Mouse (Mus musculus) B cell, adult 2 months (primary cell): ENCODE data around the gene Gm44805.
A peak's percentile ranks its signal among the peaks of the same experiment; 100 is the strongest.

ENCODE experiments used
- DNase-seq, 2 experiments: peaks; one replicate each; pipeline ENCODE4 v3.0.0; 2022

Gm44805 gene

DNA sequence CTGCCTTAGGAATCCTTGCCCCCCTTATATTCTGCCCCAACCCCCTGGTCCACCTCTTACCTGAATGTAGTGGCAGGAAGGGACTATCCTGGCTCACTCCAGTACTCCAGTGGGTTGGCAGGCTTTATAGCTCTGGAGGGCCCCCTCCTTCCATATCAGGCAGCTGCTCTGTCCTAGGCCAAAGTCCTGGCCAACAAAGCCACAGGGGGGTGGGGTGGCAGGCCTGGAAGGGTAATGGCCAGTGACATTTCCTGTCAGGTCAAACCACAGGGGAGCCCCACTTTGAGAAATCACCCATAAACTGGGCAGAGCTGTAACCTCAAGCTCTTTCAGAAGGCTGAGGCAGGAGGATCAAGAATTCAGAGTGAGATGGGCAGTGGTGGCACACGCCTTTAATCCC lies 4.6 kb downstream of the Gm44805 start:
- no peak for DNase-seq

DNA sequence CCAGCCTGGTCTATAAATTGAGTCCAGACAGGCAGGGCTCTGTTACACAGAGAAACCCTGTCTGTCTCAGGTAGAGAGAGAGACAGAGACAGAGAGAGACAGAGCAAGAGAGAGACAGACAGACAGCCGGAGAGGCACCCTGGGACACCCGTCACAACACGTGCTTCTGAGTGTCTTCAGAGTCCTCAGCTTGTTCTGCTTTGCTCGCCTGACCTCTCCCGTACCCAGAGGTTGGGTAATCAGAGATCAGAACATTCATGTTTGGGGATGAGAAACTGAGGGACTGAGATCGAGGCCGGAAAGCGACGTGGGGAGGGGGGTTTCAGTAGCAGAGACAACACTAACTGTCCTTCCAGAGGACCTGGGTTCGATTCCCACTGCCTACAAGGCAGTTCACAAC lies 5.4 kb downstream of the Gm44805 start:
- no peak for DNase-seq

DNA sequence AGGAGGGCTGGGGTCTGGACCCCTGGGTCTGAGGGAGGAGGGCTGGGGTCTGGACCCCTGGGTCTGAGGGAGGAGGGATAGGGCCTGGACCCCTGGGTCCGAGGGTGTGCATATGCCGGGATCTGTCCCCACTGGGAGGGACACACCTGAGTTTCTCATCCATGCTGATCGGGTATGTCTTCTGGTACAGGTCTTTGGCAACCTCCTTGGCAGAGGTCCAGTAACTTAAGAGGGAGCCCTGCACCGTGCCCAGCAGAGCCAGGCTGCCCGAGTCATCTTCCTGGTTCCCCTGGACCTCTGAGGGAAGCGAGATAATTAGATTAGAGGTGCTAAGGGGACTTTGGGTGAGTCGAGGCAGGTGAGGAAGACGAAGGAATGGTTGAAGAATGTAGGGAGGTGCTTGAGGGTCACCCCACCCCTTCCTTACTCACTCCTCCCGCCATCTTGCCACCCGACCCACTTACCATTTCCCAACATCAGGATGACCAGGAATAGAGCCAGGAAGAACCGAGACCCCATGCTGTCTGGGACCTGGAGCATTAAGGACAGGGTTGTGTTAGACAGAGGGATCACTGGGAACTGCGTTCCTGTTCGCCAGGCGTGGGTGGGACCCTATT lies 8.0 kb downstream of the Gm44805 start:
- no peak for DNase-seq

DNA sequence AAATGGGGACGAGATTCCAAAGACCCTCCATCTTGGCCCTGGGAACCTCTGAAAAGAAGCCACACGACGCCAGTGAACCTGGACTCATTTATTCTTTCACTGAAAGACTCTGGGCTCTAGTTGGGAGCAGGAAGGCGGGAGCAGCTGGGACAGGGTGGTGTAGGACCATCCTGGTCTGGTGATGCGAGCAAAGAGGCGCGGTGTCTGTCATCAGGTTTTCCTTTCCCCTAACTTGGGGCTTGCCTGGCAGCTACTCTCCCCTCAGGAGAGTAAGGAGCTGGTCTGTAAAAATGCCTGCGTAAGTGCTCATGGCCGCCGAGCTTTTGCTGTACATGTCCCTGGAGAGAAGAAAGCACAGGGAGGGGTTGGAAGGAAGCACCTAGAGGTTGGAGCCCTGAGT lies 9.7 kb downstream of the Gm44805 start:
- DNase-seq = no peak

DNA sequence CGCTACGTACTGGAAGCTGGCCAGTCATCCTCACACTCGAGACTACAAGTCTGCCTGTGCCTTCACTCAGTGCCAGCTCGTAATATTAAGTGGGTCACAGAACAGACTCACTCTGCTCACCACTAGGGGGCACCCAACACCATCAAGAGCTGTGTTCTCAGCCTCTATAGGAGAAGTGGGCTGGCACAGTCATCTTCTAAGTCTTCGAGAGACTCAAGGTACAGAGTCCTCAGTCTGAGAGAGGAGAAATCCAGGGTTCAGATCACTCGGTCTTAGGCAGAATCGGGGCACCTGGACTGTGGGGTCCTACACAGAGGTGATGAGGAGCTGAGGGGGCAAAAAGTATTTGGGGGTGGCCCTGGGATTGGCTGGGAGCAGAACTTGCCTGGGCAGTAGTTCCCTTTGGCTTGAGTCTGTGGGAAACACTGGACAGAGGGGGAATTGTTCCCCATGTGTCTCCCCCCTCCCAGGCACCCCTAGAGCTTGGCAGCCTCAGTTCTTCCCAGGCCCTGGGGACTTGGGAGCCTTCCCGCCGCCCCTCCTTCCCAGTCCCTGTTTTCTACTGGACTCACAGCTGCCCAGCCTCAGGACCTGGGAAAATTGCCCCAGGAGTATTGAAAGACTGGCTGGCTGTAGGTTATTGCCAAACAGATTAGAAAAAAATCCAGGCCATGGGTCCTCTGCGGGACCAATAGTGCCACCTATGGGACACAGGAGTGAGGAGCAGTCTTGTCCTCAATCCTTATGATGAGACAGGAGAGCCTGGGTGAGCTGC lies 12.1 kb downstream of the Gm44805 start:
- DNase-seq = peak; percentile 94 to 95

DNA sequence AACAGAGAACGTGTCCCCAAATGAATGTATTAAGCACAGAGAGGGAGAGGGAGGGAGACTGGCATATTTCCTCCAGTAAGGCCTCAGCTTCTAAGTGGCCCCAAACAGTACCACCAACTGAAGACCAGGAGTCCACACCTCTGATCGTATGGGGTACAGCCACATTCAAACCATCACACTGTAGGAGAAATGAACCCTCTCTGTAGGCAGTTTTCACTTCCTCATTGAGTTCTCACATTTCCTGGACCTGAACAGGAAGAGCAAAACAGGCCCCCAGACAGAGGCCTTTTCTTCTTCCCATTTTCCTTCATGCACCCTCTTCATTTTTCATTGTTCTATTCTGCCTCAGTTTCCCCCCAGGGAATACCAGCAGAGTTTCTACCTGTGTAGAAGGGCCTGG lies 13.8 kb downstream of the Gm44805 start:
- DNase-seq = peak; percentile 43 to 45

DNA sequence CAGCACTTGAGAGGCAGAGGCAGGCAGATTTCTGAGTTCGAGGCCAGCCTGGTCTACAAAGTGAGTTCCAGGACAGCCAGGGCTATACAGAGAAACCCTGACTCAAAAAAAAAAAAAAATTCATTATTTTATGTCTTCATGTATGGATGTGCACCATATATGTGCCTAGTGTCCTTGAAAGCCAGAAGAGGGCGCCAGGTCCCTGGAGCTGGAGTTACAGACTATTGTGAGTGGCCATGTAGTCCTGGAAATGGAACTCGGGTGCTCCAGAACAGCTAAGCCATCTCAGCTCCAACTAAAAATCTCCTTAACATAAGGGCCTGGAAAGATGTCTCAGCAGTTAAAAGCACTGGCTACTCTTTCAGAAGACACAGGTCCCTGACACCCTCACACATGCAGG lies 14.5 kb downstream of the Gm44805 start:
- peak; percentile 13 to 24 for DNase-seq

DNA sequence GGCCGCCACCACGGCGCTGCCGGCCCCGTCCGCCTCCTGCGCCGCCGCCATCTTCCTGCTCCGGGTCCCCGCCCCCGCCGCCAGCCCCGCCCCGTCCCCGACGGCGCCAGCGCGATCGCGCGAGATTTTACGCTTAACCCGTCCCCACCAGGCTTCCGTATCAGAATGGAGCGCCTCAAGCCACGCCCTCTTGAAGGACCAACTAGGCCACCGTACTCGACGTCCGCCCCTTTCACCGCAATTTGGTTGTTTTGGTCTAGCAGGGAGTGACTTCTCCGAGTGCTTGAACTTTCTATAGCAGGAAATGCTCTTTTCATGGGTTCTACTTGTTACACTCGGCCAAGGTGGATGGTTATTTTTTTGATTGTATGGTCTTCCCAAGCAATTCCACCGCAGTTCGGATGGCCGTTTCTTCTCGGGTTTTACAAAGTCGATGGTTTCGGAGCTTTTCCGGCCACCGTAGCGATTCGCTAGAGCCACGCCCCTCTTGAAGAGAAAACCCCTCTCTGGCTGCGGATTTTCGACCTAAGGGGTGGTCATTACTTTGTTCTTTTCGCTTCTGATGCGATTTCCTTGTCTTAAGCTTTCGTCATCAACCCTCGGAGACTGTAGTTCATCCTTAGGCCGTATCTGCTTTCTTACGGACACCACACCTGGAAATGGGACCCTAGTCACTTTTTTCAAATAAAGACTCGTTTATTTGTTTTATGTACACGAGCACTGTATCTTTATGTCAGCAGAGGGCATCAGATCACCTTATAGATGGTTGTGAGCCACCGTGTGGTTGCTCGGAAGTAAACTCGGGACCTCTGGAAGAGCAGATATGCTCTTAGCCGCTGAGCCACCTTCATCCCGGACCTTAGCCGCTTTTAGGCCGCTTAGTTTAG lies 16.0 kb downstream of the Gm44805 start, which contains the start of gene Clptm1:
Gene Clptm1, minus strand, starts transcription at position 79 of the 887 bp plus-strand sequence.
- peak; percentile 97 for DNase-seq

DNA sequence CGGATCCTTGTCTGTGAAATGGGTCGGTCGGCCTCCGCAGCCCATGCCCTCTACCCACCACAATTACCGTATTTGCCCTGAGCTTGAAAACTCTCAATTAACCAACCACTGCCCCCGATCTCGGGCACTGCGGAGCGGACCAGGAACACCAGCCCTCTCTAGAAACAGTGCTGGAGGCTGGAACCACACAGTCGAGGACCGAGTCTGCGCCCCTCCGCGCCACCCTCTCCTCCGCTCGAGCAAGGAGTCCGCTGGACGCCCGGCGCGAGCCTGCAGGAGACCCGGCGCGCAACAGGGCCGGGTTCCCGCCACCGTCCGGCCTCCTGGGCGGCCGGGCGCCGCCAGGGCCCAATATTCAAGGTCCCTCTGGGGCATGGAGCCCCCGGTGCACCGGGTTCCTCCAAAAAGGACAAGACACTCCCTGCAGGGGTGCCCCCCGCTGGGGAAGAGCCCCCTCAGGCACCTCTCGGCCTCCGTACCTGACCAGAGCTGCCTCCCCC lies 16.7 kb downstream of the Gm44805 start:
- no peak for DNase-seq

DNA sequence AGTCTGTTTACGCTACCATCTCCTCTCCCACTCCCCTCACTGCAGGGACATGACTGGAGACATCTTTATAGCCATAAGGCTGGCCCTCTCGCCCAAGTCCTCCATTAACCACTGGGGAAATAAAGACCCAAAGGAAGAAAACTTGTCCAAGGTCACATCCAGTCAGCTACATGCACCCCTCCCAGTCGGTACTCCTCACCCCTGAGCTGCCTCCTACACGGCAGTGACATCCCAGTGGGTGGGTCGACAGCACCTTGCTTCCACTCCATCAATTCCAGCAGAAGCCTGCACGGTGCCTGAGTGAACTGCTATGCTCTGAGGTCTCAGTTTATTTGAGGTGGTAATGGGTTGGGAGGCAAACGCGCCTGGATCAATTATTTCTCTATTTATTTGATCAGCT lies 17.3 kb downstream of the Gm44805 start:
- no peak for DNase-seq

DNA sequence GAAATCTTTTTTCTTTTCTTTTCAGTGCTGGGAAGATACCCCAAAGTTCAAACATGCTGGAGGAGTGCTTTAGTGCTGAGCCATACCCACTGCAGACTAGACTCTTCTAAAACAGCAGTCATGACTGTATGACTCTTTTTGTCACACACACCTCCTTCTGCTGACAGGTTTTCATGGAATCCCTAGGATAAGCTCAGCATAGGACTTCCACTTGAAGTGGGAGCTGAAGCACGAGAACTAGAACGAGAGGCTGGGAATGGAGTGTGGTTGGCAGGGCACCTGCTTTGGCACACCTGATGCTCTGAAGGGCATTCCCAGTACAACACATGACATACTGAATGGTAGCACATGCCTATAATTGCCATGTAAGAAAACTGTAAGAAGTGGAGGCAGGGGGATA lies 28.6 kb downstream of the Gm44805 start:
- DNase-seq = no peak

DNA sequence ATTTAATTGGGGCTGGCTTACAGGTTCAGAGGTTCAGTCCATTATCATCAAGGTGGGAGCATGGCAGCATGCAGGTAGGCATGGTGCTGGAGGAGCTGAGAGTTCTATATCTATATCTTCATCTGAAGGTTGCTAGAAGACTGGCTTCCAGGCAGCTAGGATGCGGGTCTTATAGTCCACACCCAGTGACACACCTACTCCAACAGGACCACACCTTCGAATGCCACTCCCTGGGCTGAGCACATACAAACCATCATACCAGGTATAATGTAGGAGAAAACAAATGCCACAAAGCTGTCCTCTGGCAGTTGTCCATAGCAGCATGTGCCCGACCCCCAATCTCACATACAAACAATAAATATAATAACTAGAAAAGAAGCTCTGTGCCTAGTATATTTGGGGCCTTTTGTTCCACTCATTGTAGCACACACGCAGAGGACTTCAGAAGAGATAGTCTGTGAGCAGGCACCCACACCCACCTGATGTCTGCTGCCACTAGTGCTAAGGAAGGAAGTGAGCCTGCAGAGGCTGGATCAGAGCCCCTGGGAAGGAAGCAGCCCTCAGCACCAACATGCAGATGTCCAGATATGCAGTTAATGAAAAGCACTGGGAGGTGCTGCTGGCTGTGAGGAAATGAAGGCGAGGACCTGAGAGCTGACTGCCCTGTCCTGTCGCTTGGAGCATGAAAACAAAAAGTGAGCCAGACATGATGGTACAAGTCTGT lies 30.0 kb downstream of the Gm44805 start:
- no peak for DNase-seq

DNA sequence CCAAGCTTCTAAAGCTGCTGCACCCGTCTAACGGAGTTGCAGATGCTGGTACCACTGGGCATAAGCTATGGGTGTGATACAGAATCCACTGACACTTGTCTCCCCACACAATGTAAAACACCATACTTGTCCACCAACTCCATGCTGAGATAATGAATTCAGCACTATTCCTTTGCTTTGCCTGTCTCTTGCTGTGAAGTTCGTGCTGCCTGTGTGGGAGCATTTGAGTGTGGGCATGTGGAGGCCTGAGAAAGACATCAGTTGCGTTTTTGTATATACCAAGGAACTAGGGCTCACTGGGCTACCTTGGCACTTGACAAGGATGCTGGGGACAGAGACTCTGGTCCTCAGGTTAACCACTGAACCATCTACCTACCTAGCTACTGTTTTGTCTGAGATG lies 40.0 kb downstream of the Gm44805 start:
- DNase-seq = no peak

DNA sequence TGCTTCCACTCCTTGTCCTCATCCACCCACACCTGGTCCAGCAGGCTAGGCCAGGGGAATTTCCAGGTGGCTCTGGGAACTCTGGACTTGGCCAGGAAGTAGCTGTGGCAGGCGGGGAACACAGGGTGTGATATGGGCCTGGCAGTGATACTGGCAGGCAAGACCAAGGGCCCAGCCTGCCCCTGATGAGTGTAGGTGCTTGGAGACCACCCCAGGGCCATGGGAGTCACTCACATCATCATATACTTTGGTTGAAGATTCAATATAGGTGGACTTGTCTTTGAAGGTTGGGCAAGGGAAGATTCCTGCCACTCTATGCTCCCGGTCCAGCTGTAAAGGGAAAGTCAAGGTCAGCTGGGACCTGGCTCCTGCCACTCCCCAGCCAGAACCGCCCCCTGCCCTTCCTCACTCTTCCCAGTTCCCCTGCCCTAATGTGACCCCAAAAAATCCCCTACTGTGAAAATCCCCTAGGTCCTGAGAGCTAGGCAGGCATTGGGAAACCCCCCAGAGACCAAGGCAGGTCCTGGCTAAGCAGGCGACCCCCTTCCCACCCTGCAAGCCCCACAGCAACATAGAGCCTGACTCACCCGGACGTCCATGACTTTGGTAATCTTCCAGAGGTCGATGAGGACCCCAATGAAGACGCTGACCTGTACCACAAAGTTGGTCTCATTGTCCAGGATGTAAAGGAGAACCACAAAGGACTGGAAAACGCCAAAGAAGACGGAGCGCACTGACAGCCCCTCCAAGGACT lies 46.0 kb downstream of the Gm44805 start:
- DNase-seq = no peak

DNA sequence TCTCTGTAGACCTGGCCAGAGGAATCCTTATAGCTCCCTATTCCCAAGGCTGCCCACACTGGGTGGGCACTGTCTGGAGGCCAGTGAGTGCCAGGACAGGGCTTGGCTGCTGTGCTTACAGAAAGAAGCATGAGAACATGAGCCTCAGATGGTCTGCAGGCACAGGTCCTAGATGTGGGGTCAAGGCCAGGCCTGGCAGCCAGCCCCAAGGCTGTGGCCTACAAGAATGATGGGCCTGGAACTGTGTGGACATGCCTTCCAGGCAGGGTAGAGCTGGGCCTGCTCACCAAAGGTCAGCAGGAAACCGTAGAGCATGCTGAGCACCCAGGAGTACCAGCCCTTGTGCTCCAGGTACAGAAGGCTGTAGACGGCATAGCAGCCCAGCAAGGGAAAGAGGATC lies 46.6 kb downstream of the Gm44805 start:
- DNase-seq = no peak

DNA sequence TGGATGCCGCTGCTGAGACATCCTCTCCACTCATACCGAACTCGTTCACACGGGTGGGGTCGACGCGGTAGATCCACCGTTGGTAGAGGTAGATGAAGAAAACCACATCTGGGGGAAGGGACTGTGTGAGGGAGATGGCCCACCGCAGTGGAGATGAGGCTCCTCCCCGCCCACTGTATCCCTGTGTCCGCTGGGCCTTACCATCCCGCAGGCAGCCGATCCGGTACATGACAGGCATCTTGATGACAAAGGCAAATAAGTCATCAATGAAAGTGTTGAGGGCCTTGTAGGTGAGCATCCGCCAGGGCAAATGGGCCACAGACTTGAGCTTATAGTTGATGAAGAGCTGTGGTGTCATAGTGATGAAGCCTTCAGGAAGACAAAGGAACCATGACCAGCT lies 47.4 kb downstream of the Gm44805 start:
- DNase-seq = no peak

DNA sequence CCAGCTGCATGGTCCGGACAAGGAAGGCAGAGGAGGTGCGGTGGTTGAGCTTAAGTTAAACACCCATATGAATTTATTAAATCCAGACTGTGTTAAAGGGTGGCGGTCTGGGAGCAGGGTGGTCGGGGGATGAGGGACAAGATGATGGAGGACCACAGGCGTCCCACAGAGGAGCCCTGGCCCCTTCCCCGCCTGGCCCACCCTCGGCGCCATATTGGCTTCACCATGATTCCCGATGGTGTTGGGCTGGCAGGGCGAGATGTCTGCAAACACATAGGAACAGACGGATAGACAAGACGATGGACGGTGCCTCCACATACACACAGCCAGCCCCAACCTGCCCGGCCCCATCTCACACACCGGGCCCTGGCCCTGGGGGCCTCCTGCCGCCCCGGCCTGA lies 48.0 kb downstream of the Gm44805 start:
- no peak for DNase-seq

DNA sequence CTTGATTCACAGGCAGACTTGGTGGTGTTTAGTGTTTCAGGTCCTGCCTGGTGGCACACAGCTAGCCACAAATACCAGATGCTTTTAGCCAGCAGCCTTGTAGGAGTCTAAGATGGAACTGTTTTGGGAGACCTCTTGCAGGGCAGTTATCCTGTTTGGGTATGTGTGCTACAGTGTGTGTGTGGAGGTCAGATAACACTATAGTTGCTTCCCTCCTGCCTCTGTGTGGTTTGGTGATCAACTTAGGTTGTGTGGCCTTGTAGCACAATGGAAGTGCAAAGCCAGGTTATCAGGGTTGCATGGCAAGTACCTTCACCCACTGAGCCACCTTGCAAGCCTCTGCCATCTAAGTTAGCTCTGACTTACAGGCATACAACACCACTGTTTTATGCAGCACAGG lies 48.5 kb downstream of the Gm44805 start:
- no peak for DNase-seq

DNA sequence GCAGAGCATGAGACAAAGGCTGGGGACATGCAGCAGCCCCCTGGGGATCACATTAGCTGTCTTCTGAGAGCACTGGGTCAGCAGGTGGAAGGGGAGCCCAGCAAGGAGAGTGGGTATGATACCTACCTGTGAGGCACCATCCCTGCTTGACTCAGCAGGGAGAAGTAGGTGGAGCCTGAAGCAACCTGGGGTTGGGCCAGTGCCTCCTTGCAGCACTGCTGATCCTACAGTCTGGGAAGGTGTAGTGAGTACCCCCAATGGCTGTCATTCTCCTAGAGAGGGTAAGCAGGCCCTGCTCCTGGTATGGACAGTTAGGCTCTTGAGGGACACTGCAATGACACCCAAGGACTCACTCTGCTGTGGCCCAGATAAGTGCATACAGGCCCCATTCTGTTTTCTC lies 48.9 kb downstream of the Gm44805 start:
- DNase-seq = no peak

DNA sequence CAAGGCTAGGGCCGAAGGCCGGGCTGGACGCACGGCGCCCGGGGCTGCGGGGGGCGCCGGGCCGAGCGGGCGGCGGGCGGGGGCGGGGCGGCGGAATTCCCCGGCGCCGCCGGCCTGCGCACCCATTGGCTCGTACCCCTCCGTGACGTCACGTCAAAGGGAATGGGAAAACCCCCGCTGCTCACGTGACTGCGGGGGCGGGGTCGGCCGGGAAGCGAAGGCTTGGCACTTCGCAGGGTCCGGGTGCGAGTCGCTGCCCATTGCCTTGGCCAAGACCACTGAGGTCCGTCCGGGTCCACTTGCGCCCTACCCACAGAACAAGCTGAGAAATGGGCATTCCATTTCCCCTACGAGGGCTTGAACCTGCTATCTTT lies 51.9 kb downstream of the Gm44805 start, which contains the start of gene Relb:
Gene Relb, minus strand, starts transcription at position 78 of the 374 bp plus-strand sequence.
- DNase-seq = peak; percentile 98

DNA sequence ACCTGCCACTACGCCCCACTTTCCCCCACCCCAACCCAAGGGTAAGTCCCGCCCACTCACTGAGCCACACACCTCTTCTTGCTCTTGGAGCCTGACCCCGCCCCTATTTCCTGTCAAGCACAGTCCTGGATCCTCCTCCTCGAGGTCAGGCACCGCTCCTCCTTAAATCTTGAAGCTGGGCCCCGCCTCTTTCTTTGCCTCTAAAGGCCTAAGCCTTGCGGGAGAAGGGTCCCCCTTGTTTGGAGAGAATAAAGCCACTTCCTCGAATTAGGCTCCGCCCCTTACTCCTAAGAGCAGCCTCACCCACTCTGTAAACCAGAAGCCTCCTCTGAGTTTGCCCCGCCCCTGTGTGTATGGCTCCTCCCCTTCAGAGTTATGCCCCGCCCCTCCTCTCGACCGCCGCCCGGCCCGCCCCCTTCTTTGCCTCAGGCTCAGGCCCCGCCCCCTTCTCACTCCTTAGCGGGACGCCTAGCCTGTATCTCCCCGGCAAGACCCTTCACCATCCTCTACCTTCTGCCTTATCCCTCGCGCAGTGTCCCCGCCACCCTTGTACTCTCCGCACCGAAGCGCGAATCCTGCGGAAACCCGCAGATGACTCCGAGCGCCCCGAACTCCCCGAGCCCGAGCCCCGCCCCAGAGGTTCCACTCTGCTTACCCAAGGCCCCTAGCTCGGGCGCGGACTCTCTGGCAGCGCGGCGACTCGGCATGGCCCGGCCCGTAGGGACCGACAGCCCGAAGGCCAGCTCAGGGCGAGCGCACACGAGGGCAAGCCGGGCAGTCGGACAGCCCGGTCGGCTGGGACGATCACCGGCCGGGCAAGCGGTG lies 52.5 kb downstream of the Gm44805 start:
- peak; percentile 98 to 99 for DNase-seq
